Mouse (Mus musculus): ENCODE data around the gene 1700056E22Rik. TPM values are rescaled to one million over a fixed set of nuclear protein-coding genes. Genes with fewer than 3 reads are reported as not detected.

1700056E22Rik gene
- total and polyA plus RNA-seq, 3 experiments = 0.35 to 1.1 TPM; not detected in 1

DNA sequence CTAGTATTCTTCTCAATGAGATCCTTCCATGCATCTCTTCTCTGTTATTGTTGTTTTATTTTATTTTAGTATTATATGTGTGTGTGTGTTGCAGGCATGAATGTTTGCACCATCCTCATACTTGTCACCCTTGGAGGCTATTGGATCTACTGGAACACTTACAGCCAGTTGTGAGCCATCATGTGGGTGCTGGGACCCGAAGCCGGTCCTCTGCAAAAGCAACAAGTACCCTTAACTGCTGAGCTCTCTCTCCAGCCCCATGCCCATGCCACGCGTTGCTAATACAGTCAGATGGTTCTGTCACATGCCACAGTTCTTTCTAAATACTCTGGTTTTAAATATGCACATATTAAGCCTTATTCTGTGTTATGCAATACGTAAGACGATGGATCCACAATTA, 22.8 kb downstream of the 1700056E22Rik start:
- no peaks in the 10 kb centered on the region for H3K79me2 ChIP-seq (ENCODE audit: control insufficient read depth, insufficient read depth, low read length, poor library complexity)
- no peaks in the 10 kb centered on the region for H3K9me3 ChIP-seq (replicated peaks; ENCODE audit: insufficient read depth, low read length)
- peaks cover 0 to 4% of the 10 kb centered on the region in 2 experiments; a peak in 1 of 4 replicates for H3K4me1 ChIP-seq (ENCODE audit: control insufficient read depth in 1 of 2, insufficient read depth in 2 of 2, low read length in 2 of 2)
- H3K27ac ChIP-seq (ENCODE audit: control insufficient read depth, low read depth, low read length) = no peak overlapping the region
- H3K36me3 ChIP-seq (ENCODE audit: control insufficient read depth in 1 of 2, insufficient read depth in 2 of 2, low read length in 2 of 2) = no peaks in the 10 kb centered on the region; a peak in 1 of 4 replicates
- no peak for TF ChIP-seq ZKSCAN1 (IDR thresholded peaks at IDR 0.05; ENCODE audit: low read depth, low read length)
- TF ChIP-seq MYC (IDR thresholded peaks at IDR 0.05; ENCODE audit: low read depth, low read length) = no peak
- no peak for TF ChIP-seq E2F4 (IDR thresholded peaks at IDR 0.05; ENCODE audit: borderline replicate concordance, low read depth, low read length)
- TF ChIP-seq MYB (IDR thresholded peaks at IDR 0.05; ENCODE audit: low read depth, low read length) = no peak
- TF ChIP-seq CHD2 (IDR thresholded peaks at IDR 0.05; ENCODE audit: low read length) = no peak
- no peak for TF ChIP-seq MAZ (IDR thresholded peaks at IDR 0.05; ENCODE audit: low read depth, low read length)
- TF ChIP-seq EP300 (IDR thresholded peaks at IDR 0.05; ENCODE audit: low read depth in 1 of 2, low read length in 2 of 2) = no peak
- TF ChIP-seq CHD1 (IDR thresholded peaks at IDR 0.05; ENCODE audit: low read depth, low read length) = no peak
- TF ChIP-seq MEF2A (IDR thresholded peaks at IDR 0.05; ENCODE audit: extremely low read depth, insufficient replicate concordance, low read depth, low read length, poor library complexity, severe bottlenecking) = no peak
- no peak for TF ChIP-seq MAFK (IDR thresholded peaks at IDR 0.05; ENCODE audit: borderline replicate concordance, low read depth, low read length)
- H3K27me3 ChIP-seq (ENCODE audit: control insufficient read depth in 1 of 2, insufficient read depth in 2 of 2, low read length in 2 of 2) = no peaks in the 10 kb centered on the region
- no peak overlapping the region for H3K4me3 ChIP-seq (ENCODE audit: control insufficient read depth in 1 of 2, insufficient read depth in 1 of 2, low read depth in 2 of 2, low read length in 2 of 2)
- DNase-seq (ENCODE audit: low read depth, low spot score) = no peak
- no peak overlapping the region for H3K9ac ChIP-seq (ENCODE audit: control insufficient read depth, low read depth, low read length, poor library complexity, severe bottlenecking)

DNA sequence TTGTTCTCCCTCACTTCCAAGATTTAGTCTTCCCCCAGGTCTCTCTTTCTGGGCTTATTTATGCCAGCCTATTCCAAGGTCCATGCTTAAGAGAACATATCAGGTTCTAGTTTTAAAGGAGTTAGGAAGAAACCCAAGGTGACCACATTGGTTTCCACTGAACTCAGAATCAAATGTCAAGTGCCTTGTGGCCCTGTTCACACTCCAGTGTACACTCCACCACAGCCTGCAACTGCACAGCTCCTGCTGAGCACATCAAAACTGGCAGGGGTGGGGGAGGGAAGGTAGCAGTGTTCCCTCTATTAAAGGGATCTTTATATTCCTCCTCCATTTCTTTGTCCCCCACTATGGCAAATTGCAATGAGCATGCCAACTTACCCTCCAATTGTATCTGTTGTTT, 28.0 kb downstream of the 1700056E22Rik start:
- no peaks in the 10 kb centered on the region for H3K36me3 ChIP-seq (ENCODE audit: control insufficient read depth in 1 of 2, insufficient read depth in 2 of 2, low read length in 2 of 2)
- no peak overlapping the region for H3K27ac ChIP-seq (ENCODE audit: control insufficient read depth, low read depth, low read length)
- no peak overlapping the region for H3K9ac ChIP-seq (ENCODE audit: control insufficient read depth, low read depth, low read length, poor library complexity, severe bottlenecking)
- H3K4me3 ChIP-seq (ENCODE audit: control insufficient read depth in 1 of 2, insufficient read depth in 1 of 2, low read depth in 2 of 2, low read length in 2 of 2) = no peak overlapping the region
- no peak for DNase-seq (ENCODE audit: low read depth, low spot score)
- H3K9me3 ChIP-seq (replicated peaks; ENCODE audit: insufficient read depth, low read length) = no peaks in the 10 kb centered on the region
- peaks cover 0 to 1% of the 10 kb centered on the region in 2 experiments; a peak in 2 of 4 replicates for H3K27me3 ChIP-seq (ENCODE audit: control insufficient read depth in 1 of 2, insufficient read depth in 2 of 2, low read length in 2 of 2)
- TF ChIP-seq POLR2AphosphoS2 (IDR thresholded peaks at IDR 0.05; ENCODE audit: low read length) (no peak), GABPA (IDR thresholded peaks at IDR 0.05; ENCODE audit: low read depth, low read length) (no peak), MAX (IDR thresholded peaks at IDR 0.05; ENCODE audit: low read length) (no peak), MAFK (IDR thresholded peaks at IDR 0.05; ENCODE audit: borderline replicate concordance, low read depth, low read length) (no peak), ETS1 (IDR thresholded peaks at IDR 0.05; ENCODE audit: low read depth, low read length) (no peak), MAZ (IDR thresholded peaks at IDR 0.05; ENCODE audit: low read depth, low read length) (no peak), NELFE (IDR thresholded peaks at IDR 0.05; ENCODE audit: low read depth, low read length) (no peak), KAT2A (conservative IDR thresholded peaks at IDR 0.05; ENCODE audit: low read depth, low read length) (no peak), ZNF384 (IDR thresholded peaks at IDR 0.05; ENCODE audit: low read depth, low read length) (no peak), E2F4 (IDR thresholded peaks at IDR 0.05; ENCODE audit: borderline replicate concordance, low read depth, low read length) (no peak)
- no peaks in the 10 kb centered on the region for H3K79me2 ChIP-seq (ENCODE audit: control insufficient read depth, insufficient read depth, low read length, poor library complexity)
- H3K4me1 ChIP-seq (ENCODE audit: control insufficient read depth in 1 of 2, insufficient read depth in 2 of 2, low read length in 2 of 2) = no peaks in the 10 kb centered on the region
